Mouse (Mus musculus) spleen, postnatal 4 days (tissue): ENCODE results near the gene Mipep.

Experiments
- DNase-seq, 2 experiments: peaks; one replicate each; pipeline ENCODE4 v3.0.0; 2022; ENCODE audit warnings: low spot score in 2 of 2

Mipep gene

DNA sequence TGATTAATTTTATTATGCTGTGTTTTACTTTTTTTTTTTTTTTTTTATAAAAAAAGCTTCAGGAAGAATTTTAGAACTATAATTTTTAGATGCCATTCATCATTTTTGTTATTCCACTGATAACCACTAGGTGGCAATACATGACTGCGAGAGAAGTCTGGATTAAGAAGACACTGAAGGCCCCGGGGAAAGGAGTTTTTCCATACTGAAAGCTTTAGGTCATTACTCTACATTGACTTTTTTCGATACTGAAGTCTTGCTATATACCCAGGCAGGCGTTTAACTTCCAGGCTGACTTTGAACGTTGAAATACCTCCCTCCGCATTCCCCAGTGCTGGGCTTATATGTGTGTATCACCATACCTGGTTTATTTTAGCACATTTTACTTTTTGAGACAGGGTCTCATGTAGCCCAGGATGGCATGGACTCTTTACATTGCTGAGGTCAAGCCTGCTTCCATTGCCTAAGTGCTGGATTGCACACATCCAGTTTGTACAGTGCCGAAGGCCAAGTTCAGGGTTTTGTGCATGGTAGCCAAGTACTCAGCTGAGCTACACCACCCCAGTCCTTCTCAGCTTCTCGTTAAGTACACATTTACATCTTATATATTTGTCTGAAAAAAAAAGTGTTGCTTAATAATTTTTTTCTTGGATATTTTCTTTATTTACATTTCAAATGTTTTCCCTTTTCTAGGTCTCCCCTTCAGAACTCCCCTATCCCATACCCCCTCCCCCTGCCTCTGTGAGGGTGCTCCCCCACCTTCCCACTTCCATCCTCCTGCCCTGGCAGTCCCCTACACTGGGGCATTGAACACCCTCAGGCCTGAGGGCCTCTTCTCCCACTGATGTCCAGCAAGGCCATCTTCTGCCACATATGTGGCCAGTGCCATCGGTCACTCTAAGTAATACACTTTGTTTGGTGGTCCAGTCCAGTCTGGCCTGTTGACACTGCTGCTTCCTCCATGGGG, 15.7 kb downstream of the Mipep start:
- DNase-seq, result no peak

DNA sequence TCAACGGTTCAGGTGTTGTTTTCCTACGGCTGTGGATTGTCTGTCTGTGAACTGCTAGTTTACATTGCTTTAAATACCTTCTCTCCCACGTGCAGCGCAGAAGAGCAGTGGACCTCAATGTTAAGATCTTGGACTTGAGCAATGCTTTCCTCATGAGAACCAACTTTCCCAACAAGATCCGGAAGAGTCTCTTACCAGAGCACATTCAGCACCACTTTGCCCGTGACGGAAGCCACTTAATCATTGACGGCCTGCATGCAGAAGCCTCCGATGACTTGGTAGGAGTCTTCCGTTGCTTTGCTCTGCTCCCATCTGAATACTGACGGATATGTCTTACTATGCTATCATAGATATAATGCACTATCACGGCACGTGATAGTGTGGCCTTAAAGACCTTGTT, 17.7 kb downstream of the Mipep start:
- DNase-seq, result no peak

DNA sequence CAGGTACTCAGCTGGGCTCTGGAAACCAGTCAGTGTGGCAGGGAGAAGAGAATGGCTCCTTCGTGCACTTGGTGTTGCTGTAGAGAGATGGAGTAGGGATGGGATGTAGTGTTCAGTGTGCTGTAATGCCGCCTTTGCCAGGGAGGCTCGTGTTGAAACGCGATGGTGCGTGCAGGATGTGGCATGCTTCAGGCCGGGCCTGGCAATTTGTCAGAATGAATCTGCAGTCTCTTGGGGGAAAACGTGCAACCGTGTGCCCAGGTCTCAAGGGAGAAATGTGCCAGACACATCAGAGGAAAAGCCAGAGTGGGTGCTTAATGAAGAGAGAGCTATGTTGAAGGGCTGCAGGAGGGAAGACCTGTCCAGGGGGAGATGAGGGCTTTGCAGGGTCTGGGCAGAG, 20.6 kb downstream of the Mipep start:
- no peak for DNase-seq

DNA sequence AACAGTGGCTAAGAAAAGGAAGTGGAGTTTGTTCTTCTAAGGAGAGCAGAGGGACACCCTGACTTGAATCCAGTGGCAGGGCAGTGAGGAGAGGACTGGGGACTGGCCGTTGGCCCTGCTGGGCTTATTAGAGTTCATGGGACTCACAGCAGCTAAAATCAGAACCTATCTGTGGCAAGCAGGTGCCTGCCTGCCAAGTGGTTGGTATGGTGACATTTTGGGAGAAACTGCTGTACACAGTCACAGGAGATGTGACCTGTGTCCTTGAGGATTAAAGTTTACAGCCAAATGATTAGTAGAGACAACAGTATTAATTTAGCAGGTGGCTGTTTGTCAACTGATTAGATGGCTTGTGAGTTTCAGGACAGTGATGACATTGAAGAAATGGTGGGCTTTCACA, 21.5 kb downstream of the Mipep start:
- no peak for DNase-seq

DNA sequence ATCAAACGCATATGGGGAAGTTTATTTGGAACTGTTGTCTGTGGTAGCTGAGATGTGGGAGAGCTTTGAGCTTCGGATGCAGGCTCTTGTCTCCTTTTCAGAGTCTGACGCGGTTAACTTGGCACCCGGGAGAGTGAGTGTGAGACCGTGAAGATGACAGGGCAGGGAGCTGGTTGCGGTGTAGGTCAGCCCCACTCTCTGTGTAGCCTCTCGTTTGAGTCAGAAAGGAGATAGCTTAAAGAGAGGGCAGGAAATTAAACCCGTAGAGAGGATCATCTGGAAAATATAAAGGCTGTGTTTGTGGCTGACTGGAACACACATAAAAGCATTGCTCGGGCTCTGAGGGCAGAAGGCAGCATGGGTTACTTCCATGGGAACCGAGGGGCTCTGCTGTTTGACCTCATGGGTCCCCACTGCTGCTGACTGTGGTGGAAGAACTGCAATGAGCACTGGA, 22.5 kb downstream of the Mipep start:
- DNase-seq, result no peak

DNA sequence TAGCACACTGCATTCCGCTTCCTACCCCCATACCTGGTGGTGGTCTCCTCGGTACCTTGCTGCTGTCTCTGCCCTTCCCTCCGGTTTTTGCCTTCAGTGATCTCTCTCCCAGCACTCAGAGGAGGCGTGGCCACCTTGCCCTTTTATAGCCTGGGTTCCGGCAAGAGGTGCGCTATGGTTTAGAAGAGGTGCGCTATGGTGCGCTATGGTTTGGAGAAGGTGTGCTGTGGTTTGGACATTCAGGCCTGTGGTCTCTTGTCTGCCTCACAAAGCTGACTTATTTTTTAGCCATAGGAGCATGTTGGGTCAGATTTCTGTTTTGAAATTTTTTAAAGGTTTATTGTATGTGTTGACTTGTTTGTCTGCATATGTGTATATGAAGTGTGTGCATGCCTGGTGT, 25.5 kb downstream of the Mipep start:
- no peak for DNase-seq

DNA sequence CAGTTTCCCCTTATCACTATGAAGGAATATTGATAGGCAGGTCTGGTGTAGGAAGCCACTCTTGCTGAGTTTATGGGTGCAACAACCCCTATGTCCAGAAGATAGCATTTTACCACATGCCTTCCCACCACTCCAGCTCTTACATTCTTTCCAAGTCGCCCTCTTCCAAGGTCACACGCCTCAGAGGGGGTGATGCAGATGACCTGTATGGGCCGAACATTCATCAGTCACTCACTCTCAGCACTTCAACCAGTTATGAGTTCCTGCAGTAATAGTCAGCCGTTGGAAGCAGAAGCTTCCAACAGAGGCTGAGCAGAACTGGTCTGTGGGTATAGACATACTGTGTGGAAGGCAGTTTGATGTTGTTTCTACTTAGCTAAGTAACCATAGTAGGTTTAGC, 27.2 kb downstream of the Mipep start:
- DNase-seq, result no peak

DNA sequence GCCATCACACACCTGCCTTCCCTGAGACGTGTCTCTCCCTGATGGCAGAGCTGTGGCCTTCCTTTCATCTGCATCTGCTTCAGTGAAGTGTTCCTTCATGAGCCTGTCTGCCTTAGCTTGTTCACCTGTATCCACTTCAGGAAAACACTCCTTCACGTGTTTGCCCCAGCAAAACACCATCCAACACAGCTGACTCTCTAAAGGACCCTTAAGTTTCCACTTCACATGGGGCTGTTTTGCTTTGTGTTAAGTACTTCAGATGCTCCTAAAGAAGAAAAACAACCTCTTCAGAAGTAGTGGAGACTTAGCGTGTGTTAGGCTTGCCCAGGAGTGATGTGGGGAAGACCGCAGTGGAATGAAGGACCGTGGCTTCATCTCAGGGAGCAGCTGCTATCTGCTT, 30.7 kb downstream of the Mipep start:
- no peak for DNase-seq

DNA sequence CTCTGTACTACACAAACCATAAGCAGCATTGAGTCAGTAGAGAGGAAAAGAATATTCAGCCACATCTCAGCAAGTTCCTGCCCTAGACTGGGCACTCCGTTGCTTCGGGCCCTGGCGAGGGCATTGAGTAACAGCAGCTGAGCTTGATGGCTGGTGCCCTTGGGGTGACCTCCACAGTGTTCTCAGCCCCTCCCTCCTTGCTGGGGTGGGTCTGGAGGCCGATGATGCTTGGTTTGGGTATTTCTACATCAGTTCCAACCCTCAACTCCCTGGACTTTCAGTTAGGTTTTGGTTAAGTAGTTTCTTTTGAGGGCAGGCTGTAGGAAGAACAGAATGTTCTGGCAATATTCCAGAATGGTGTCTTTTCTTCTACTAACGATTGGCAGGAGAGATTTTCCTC, 33.7 kb downstream of the Mipep start:
- no peak for DNase-seq

DNA sequence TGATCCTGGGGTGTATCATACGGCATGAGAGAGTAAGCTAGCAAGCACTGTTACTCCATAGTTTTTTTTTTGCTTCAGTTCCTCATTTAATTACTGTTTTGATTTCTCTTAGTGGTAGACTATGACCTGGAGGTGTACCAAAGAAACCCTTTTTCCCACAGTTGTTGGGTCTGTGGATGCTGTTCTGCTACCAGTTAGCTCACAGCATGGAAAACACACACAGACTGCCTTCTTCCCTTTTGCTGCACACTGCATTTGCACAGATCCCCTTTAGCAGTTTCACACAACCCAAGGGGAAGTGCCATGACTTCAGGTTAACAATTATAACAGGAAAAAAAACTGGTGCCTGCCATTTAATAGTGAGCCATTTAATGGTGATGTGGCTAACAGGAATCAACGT, 45.7 kb downstream of the Mipep start:
- DNase-seq, result no peak

DNA sequence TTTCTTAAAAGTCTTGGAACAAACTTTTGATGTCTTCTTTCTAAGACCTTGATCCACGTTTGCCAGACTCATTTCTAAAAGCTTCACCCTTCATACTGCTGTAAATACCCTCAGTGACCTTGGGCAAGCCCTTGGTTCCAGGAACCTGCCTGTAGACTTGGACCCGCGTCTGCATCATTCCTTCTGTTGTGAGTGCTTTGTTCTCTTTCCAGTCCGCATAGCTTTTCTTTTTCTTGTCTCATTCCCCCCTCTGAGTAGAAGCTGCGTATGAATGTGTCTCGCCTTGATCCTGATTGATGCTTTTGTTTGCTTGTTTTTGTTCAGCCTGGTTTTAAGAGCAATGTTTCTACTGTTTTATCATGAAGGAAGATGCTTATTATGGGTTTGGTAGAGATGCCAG, 52.3 kb downstream of the Mipep start:
- no peak for DNase-seq

DNA sequence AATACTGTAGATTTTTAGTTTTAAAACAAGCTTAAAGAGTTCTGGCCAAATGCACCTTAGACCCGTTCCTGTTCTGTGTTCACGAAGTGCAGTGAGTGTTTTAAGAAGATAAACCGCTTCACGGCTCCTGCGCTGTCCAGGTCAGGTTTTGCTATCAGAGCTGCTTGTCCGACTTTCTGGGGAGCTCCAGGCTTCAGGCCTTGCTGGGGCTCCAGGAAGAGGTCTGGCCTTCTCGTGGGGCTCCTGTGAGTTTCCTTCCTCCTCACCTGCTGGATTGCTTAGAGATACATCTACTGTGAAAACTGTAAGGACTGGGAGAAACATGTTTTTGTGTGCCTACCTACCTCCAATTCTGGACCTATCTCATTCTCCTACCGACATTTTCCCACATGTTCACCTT, 55.3 kb downstream of the Mipep start:
- no peak for DNase-seq

DNA sequence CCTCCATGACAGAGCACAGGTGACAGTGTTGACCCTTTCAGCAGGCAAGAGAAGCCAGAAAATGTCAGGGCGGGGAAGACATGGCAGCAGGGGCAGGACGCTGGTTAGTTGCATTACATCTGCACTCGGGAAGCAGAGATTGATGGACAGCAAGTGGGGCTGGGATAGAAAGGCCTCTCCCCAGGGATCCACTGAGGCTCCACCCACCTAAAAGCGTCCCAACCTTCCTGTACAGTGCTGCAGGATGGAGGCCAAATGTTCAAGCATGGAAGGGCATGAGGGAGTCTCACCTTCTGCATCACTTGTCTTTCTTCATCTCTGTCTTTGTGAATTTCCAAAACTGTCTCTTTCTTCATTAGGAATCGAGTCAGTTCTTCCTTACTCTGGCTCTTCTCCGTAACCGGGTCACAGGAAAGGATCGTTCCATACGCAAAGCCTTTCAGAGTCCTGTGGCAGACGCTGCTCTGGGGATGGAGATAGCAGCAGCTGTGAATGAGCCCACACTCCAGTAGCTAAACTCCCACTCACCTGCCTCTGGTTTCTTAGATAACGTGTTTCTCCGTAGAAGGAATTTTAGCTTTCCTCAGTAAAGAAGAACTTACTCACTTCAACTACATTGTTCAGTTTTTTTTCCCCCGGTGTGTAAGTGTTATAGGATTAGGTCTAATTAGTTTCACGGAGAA, 57.7 kb downstream of the Mipep start:
- DNase-seq, result no peak

DNA sequence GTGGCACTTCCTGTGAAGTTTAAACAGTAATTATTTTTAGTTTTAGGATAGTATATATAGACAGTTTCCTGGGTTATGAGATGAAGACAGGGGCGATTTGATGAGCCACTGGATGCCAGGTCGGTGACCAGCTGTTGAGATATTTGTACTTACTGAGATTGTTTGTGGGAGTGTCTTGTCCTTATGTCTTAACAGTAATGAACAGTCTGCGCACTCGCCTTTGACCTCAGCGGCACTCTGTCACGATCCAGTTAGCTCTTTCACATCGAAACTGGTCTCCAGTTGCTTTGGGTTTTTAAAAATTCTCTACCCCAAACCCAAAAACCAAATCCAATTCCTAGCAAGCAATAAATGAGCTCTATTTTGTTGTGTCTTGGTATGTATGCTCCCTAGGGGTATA, 59.2 kb downstream of the Mipep start:
- no peak for DNase-seq

DNA sequence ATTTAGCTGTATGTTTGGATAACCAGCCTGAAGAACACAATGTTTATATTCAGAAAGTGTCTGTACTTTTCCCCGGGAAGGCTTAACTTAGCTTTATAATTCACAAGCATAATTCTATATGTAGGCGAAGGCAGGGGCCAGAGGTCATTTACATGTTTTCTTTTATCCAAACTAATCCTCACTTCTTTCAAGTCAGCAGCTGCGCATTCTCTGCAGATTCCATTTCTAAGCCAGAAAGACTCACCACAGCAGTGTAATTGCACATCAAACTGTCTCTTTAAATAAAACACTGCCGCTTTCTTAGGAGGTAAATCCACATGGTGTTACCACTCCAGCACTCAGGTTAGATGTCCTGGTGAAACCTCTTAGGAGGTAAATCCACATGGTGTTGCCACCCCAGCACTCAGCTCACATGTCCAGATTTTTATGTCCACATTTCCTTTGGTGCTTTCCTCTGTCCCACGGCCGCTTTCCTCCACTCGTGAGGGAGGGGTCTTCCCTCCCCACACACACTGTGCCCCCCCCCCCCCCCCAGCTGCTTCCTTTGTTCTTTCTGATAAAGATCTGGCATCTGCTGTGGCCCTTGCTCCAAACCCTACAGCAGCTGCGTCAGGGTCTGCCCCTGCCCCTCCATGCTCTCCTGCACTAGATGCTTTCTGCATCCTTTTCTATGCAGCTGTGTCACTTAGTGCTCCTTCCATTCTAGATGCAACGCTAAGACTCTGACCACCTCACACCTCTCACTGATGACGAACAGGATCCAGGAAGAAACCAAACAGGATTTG, 61.1 kb downstream of the Mipep start:
- no peak for DNase-seq

DNA sequence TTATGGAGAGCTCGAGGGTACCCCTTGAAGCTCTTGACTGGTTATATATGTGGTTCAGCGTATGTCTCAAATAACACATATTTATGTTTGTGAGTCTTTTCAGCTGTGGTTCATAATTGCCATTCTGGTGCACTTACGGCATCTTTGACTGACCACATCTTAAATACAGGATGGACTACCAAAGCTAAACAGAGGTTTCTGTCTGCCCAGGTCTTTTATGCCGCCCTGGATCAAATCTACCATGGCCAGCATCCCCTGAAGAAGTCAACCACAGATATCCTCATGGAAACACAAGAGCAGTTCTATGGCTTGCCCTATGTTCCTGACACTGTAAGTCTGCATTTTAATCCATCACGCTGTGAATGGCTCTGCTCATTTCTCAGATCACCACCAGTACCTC, 61.8 kb downstream of the Mipep start:
- DNase-seq, result no peak

DNA sequence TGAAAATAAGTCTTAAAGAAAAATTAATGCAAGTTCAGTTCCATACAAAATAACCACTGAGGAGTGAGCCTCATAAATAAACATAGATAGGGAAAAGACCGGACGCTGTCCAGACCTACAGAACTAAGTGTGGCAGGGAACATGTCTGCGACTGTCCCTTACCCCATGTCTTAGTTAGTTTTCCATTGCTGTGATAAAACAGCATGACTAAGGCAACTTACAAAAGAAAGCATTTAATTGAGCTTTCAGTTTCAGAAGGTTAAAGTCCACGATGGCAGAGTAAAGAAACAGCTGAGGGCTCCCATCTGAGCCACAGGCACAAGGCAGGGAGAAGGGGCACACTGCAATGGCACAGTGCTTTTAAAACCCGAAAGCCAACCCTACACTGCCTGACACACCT, 63.8 kb downstream of the Mipep start:
- DNase-seq, result no peak

DNA sequence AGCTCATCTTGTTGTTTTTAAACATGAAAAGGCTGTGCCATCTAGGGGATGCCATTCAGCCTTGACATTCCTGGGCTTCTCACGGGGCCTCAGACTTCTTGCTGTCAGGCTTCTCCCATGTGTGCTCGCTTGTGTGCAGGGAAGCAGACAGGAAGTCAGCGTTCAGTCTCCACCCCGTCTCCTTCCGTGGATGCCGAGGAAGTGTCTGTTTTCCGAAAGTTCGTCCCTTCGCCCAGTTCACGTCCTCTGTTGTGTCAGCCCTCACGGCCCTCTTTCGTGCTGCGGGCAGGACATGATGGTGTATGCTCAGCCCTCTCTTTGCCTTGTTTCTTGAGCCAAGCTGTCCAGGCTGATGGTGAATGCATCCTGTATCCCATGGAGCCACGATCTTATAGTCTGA, 65.7 kb downstream of the Mipep start:
- DNase-seq, result no peak

DNA sequence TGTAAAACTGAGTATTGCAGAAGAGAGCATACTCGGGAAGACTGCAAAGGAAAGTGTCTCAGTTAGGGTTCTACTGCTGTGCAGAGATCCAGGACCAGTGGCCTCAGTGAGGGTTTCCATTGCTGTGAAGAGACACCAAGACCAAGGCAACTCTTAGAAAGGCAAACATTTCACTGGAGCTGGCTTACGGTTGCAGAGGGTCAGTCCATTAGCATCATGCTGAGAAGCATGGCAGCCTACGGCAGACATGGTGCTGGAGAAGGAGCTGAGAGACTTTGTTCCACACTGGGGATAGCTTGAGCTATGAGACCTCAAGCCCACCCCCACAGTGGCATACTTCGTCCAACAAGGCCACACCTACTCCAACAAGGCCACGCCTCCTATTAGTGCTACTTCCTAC, 67.3 kb downstream of the Mipep start:
- no peak for DNase-seq

DNA sequence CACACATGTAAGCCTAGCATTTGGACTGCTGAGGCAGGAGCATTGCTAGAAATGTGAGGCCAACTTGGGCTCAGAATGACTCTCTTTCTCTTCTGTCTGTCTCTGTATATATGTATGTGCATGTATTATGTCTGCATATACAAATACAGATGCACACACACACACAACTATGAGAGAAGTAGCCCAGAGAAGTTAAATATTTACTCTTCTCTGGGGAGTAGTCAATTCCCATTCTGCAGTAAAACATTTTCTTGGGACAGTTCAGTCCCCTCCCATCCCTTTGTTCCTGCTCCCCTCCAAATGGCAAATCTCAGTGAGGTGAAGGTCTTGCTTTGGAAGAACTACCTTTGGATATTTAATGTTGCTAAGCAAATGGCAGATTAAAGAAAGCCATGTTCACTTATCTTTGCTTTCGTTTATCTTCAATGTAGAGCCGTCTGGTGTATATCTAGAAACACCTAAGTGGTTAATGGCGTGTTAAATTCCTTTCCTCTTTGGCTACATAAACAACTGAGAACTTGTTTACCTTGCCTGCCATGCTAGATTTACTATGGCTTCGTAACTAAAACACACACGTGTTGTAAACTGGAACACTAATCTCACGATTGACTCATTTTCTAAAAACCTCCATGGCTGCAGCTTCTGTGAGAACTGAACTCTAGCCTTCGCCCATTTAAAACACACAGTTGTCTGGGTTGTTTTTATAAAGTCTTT, 72.0 kb downstream of the Mipep start:
- no peak for DNase-seq

DNA sequence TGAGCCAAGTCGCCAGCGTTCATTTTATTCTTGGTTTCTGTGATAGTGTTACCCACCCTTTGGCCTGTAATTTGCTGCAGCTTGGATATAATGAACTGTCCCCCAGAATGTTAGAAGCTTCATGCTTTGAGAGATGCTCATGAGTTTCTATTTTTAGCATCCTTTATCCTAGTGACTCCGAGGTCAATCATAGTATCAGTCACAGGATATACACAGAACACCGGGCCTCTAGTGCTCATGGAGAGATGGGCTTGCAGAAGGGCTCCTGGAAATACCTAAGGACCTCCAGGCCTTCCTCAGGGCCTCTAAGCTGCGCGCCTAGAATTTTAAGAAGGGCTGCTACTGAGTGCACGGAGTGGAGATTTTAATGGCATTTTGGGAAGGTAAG, 72.5 kb downstream of the Mipep start:
- DNase-seq, result no peak

DNA sequence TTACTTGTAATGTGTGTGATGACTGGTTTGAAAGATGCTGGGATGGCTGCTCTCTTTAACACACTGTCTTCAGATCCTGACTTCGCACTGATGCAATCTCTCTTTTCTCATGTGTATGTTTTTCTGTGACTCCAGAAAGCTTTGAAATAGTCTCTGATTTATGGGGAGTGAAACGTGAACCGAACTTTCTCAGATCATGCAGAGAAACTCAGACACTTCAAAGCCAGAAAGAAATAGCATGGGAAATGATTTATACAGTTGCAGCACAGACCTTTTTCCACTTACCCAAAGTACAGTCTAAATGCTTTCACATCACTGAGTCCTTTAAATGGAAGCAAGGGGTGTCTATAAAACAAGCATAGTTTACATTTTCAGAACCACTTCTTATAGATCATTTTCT, 79.0 kb downstream of the Mipep start:
- no peak for DNase-seq
